ENCODE assay signal across 13 mouse cellular contexts in the genomic region with DNA sequence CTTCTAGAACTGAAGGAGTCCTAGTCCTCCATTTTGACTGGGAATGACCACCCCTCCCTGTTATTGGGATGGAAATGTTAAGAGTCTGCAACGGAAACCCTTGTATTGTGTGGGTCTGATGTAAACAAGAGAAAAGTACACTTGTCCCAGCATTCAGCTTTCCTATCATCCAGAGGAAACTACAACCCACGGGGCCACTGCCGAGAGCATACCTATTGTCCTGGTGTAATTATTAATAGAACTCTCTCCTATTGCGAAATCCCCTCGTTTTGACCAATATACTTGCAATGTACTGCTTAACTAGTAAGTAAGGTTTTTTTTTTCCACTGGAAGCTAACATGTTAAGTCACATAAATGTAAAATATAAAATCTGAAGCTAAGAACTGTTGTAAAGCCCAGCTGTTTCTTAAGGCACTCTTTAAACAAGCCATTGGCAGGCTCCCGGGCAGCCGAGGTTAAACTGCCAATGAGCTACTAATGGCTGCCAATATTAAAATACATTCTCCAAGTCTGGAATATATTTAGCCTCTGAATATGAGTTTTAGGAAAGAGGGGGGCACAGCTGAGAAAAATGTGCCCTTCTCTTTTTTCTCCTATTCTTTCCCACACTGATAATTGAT. TPM values are rescaled to one million over a fixed set of nuclear protein-coding genes. Genes with fewer than 3 reads are reported as not detected.
DNase-seq lines count a peak whose midpoint lies in the region; ATAC-seq and TF ChIP-seq lines count a peak whose summit lies in the region.
"Had no signal": no experiment of that assay in that cellular context is flagged by ENCODE, and none has a peak within 500 bp of the region (broad histone marks: within the 10 kb centered on the region; RNA-seq: fewer than 3 reads in every experiment).

No protein-coding gene starts in this region.

- no peak overlapping the region for H3K4me2 ChIP-seq in liver, embryonic 14.5 days (ENCODE audit: low read depth)
- no peak overlapping the region for H3K4me2 ChIP-seq in limb, embryonic 15.5 days
- no peak overlapping the region for H3K4me2 ChIP-seq in stomach, postnatal 0 days (replicated peaks; ENCODE audit: low read depth)
- H3K4me2 ChIP-seq: hindbrain, embryonic 13.5 days; neural tube, embryonic 12.5 days had no signal

- H3K4me3 ChIP-seq in liver, embryonic 14.5 days (ENCODE audit: insufficient read depth in 1 of 2, low read depth in 2 of 2, low read length in 2 of 2), result no peak overlapping the region
- no peak overlapping the region for H3K4me3 ChIP-seq in limb, embryonic 15.5 days
- no peak overlapping the region for H3K4me3 ChIP-seq in stomach, postnatal 0 days (ENCODE audit: low read depth, low read length)
- H3K4me3 ChIP-seq: erythroblast, embryonic 14.5 days; hindbrain, embryonic 13.5 days; megakaryocyte, embryonic 14.5 days; neural tube, embryonic 12.5 days had no signal

- 44% methylated on average over 7 of the region's 7 CpGs for WGBS in liver, embryonic 14.5 days (ENCODE audit: insufficient replicate concordance)
- WGBS in limb, embryonic 15.5 days, result 50% methylated on average over 7 of the region's 7 CpGs
- WGBS in stomach, postnatal 0 days, result 28% methylated on average over 7 of the region's 7 CpGs

- no peaks in the 10 kb centered on the region for H3K4me1 ChIP-seq in liver, embryonic 14.5 days (replicated peaks; ENCODE audit: control insufficient read depth in 2 of 2, insufficient read depth in 2 of 2, low read length in 1 of 2)
- H3K4me1 ChIP-seq in limb, embryonic 15.5 days, result peaks cover 8% of the 10 kb centered on the region; the same call in 1 of the 2 replicates
- H3K4me1 ChIP-seq in stomach, postnatal 0 days (replicated peaks; ENCODE audit: control insufficient read depth, insufficient read depth), result no peaks in the 10 kb centered on the region
- H3K4me1 ChIP-seq: neural tube, embryonic 12.5 days had no signal

- no peak for TF ChIP-seq CTCF in liver, embryonic 14.5 days (IDR thresholded peaks at IDR 0.05; ENCODE audit: low read depth)
- no peak for TF ChIP-seq CTCF in stomach, postnatal 0 days (IDR thresholded peaks at IDR 0.05; ENCODE audit: low read depth)

- ATAC-seq in liver, embryonic 14.5 days (ENCODE audit: insufficient read depth), result no peak
- ATAC-seq in limb, embryonic 15.5 days (ENCODE audit: insufficient number of reproducible peaks, low FRiP score, low TSS enrichment, low read depth), result peak; percentile 63; the same call in 1 of the 2 replicates
- ATAC-seq in stomach, postnatal 0 days (ENCODE audit: low FRiP score, low TSS enrichment), result peak; percentile 38; the same call in 1 of the 2 replicates

- no peaks in the 10 kb centered on the region for H3K27me3 ChIP-seq in liver, embryonic 14.5 days (ENCODE audit: control insufficient read depth, insufficient read depth, low read length)
- H3K27me3 ChIP-seq in limb, embryonic 15.5 days, result no peaks in the 10 kb centered on the region
- H3K27me3 ChIP-seq in stomach, postnatal 0 days (ENCODE audit: control insufficient read depth, insufficient read depth, low read length), result no peaks in the 10 kb centered on the region
- H3K27me3 ChIP-seq: hindbrain, embryonic 13.5 days; megakaryocyte, embryonic 14.5 days; neural tube, embryonic 12.5 days had no signal

- DNase-seq in gastrocnemius, adult 18-20 months (ENCODE audit: low spot score), result peak; percentile 33
- DNase-seq in gastrocnemius, postnatal 25 days, result no peak
- peak; percentile 5 to 9 (median 7) for DNase-seq in liver, embryonic 14.5 days (ENCODE audit: low read depth in 3 of 3, low spot score in 3 of 3)
- no peak for DNase-seq in liver
- no peak for DNase-seq in stomach, postnatal 0 days (ENCODE audit: low spot score)
- no peak for DNase-seq in spleen, postnatal 14 days (ENCODE audit: low spot score in 2 of 2)
- DNase-seq in adrenal gland, adult 8-10 months, result no peak
- DNase-seq: right cerebral cortex, adult 18-20 months had no signal

- H3K27ac ChIP-seq in liver, embryonic 14.5 days, result no peak overlapping the region
- peak overlapping the region; percentile 67; the same call in 1 of the 2 replicates for H3K27ac ChIP-seq in limb, embryonic 15.5 days
- H3K27ac ChIP-seq in stomach, postnatal 0 days (replicated peaks), result no peak overlapping the region
- H3K27ac ChIP-seq: hindbrain, embryonic 13.5 days; neural tube, embryonic 12.5 days had no signal

- no peaks in the 10 kb centered on the region for H3K36me3 ChIP-seq in liver, embryonic 14.5 days (replicated peaks; ENCODE audit: control insufficient read depth, insufficient read depth, low read depth)
- no peaks in the 10 kb centered on the region for H3K36me3 ChIP-seq in limb, embryonic 15.5 days
- H3K36me3 ChIP-seq in stomach, postnatal 0 days (ENCODE audit: control insufficient read depth, insufficient read depth, low read length), result no peaks in the 10 kb centered on the region
- H3K36me3 ChIP-seq: hindbrain, embryonic 13.5 days; neural tube, embryonic 12.5 days had no signal

- no peak overlapping the region for H3K9ac ChIP-seq in liver, embryonic 14.5 days (replicated peaks)
- no peak overlapping the region for H3K9ac ChIP-seq in limb, embryonic 15.5 days
- no peak overlapping the region for H3K9ac ChIP-seq in stomach, postnatal 0 days (ENCODE audit: low read length)
- H3K9ac ChIP-seq: hindbrain, embryonic 13.5 days; neural tube, embryonic 12.5 days had no signal

- TF ChIP-seq EP300 in liver, embryonic 14.5 days (IDR thresholded peaks at IDR 0.05; ENCODE audit: low read depth), result no peak
- TF ChIP-seq EP300 in stomach, postnatal 0 days (optimal IDR thresholded peaks at IDR 0.05), result no peak

- H3K9me3 ChIP-seq in liver, embryonic 14.5 days (ENCODE audit: control insufficient read depth, low read length), result no peaks in the 10 kb centered on the region
- no peaks in the 10 kb centered on the region for H3K9me3 ChIP-seq in limb, embryonic 15.5 days
- no peaks in the 10 kb centered on the region for H3K9me3 ChIP-seq in stomach, postnatal 0 days (ENCODE audit: control insufficient read depth, low read length)
- H3K9me3 ChIP-seq: hindbrain, embryonic 13.5 days; megakaryocyte, embryonic 14.5 days; neural tube, embryonic 12.5 days had no signal

RNA-seq across cellular contexts. Expression of a gene that starts 47.7 kb away (rescaled TPM):
- total RNA-seq in gastrocnemius, adult 18-20 months (2021), result 100 to 1,000 TPM; 189 to 224 TPM
- 100 to 1,000 TPM; 122 to 129 TPM for total RNA-seq in gastrocnemius, postnatal 25 days (2021)
- 1.6 and 1.8 TPM in 2 replicates for polyA plus RNA-seq in liver, embryonic 14.5 days (2012; rRNA removed)
- polyA plus RNA-seq in liver, embryonic 14.5 days (2014; fragmentation: Nextera tagmentation; extraction: Ambion mirVana), result 3.1 and 3.6 TPM in 2 replicates
- 31.0 and 32.4 TPM in 2 replicates for polyA plus RNA-seq in limb, embryonic 15.5 days (2015; fragmentation: Nextera tagmentation; extraction: Ambion mirVana)
- 171 and 189 TPM in 2 replicates for polyA plus RNA-seq in stomach, postnatal 0 days (2015; fragmentation: Nextera tagmentation; extraction: Ambion mirVana)
- total RNA-seq in adrenal gland, adult 8-10 months (2022), result 1,000 to 10,000 TPM; 1,151 to 1,951 (median 1,592) TPM

Comparison
In these comparisons a context has a peak if more than half of its experiments do, and no peak if none do; other contexts are left out.
1. DNase-seq: peak in gastrocnemius, adult 18-20 months (single experiment) and liver, embryonic 14.5 days (3 of 3); none in gastrocnemius, postnatal 25 days (single experiment), liver (single experiment), stomach, postnatal 0 days (single experiment), spleen, postnatal 14 days (0 of 2) and adrenal gland, adult 8-10 months (single experiment).
2. RNA of a gene that starts 47.7 kb away (total RNA-seq): 1,151 to 1,951 TPM in adrenal gland, adult 8-10 months; 189 to 224 TPM in gastrocnemius, adult 18-20 months and 122 to 129 TPM in gastrocnemius, postnatal 25 days; every median in the first group is over 4 times any median in the second.